Mouse (Mus musculus): ENCODE measurements around the gene Wdr73.

Gene Wdr73

GRCm38 (mm10) chr7:80900944-80901501 lies at the start of gene Wdr73:
Gene Wdr73, minus strand, starts transcription at chr7:80901269.
- in situ Hi-C loops (cut with MboI, MseI): no loop called here

- in situ Hi-C loops (cut with MboI, MseI): no loop called here
Observed at GRCm38 (mm10) chr7:80947445-80948350, 46.6 kb upstream of the Wdr73 start, which contains the start of gene Sec11a. Gene Sec11a, minus strand, starts transcription at chr7:80947780.

- in situ Hi-C loops (cut with MboI, MseI): loop anchor here (5.0 kb wide), 1 partner anchor 32 kb away; no protein-coding TSS in a partner anchor
Observed at GRCm38 (mm10) chr7:80939808-80940207, 38.7 kb upstream of the Wdr73 start.

- in situ Hi-C loops (cut with MboI, MseI): loop anchor here (5.0 kb wide), 1 partner anchor 35 kb away; no protein-coding TSS in a partner anchor
Observed at GRCm38 (mm10) chr7:80937304-80937666, 36.2 kb upstream of the Wdr73 start.

- in situ Hi-C loops (cut with MboI, MseI): loop anchor here (5.0 kb wide), 1 partner anchor 36 kb away; no protein-coding TSS in a partner anchor
Observed at GRCm38 (mm10) chr7:80936617-80937303, 35.7 kb upstream of the Wdr73 start.

GRCm38 (mm10) chr7:80935834-80936233 lies 34.8 kb upstream of the Wdr73 start:
- in situ Hi-C loops (cut with MboI, MseI): loop anchor here (5.0 kb wide), 1 partner anchor 36 kb away; no protein-coding TSS in a partner anchor

- in situ Hi-C loops (cut with MboI, MseI): no loop called here
Observed at GRCm38 (mm10) chr7:80932777-80933176, 31.7 kb upstream of the Wdr73 start.

- in situ Hi-C loops (cut with MboI, MseI): no loop called here
Observed at GRCm38 (mm10) chr7:80931618-80932207, 30.6 kb upstream of the Wdr73 start.

- in situ Hi-C loops (cut with MboI, MseI): no loop called here
Observed at GRCm38 (mm10) chr7:80923165-80923564, 22.1 kb upstream of the Wdr73 start.

GRCm38 (mm10) chr7:80919647-80920008 lies 18.6 kb upstream of the Wdr73 start:
- in situ Hi-C loops (cut with MboI, MseI): no loop called here

- in situ Hi-C loops (cut with MboI, MseI): no loop called here
Observed at GRCm38 (mm10) chr7:80918982-80919646, 18.0 kb upstream of the Wdr73 start.

GRCm38 (mm10) chr7:80917916-80918465 lies 16.9 kb upstream of the Wdr73 start:
- in situ Hi-C loops (cut with MboI, MseI): no loop called here

GRCm38 (mm10) chr7:80912496-80912895 lies 11.4 kb upstream of the Wdr73 start:
- in situ Hi-C loops (cut with MboI, MseI): no loop called here

GRCm38 (mm10) chr7:80911053-80911452 lies 10.0 kb upstream of the Wdr73 start:
- in situ Hi-C loops (cut with MboI, MseI): no loop called here

- in situ Hi-C loops (cut with MboI, MseI): no loop called here
Observed at GRCm38 (mm10) chr7:80904921-80905515, 3.9 kb upstream of the Wdr73 start, which contains the start of gene Nmb. Gene Nmb, minus strand, starts transcription at chr7:80905076.

GRCm38 (mm10) chr7:80903625-80904422 lies 2.8 kb upstream of the Wdr73 start:
- in situ Hi-C loops (cut with MboI, MseI): no loop called here

GRCm38 (mm10) chr7:80901541-80902274 lies 639 bp upstream of the Wdr73 start:
- in situ Hi-C loops (cut with MboI, MseI): no loop called here

- in situ Hi-C loops (cut with MboI, MseI): no loop called here
Observed at GRCm38 (mm10) chr7:80897721-80898120, 3.3 kb downstream of the Wdr73 start.

GRCm38 (mm10) chr7:80897134-80897533 lies 3.9 kb downstream of the Wdr73 start:
- in situ Hi-C loops (cut with MboI, MseI): no loop called here

Measured in T-helper 1 cell (primary cell).